Mouse (Mus musculus): ENCODE data around the gene H2-Oa. TPM values are rescaled to one million over a fixed set of nuclear protein-coding genes. Genes with fewer than 3 reads are reported as not detected.

Gene H2-Oa
- polyA plus RNA-seq, 1 experiment = not detected

DNA sequence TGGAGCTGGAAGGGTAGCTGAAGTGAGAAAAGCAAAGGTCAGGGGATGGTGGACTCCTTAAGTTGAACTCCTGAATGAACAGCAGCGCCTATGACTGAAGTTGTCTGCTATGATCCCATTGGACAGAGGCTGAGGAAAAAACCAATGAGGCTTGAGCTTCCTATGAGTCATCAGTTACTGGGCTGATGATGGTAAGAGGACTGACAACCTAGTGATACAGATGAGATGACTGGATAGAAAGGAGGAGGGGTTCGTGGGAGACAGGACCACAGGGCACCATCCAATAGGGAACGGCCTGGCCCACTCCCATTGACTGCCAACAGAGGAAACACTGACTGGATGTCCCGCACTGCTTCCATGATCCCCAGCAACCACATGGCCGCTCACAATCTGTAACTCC lies 12.5 kb upstream of the H2-Oa start:
- Histone ChIP-seq H3K27ac (ENCODE audit: insufficient read depth, low read length) (no peak overlapping the region), H3K4me3 (ENCODE audit: insufficient read depth, low read length) (no peak overlapping the region), H3K4me1 (ENCODE audit: control insufficient read depth, insufficient read depth, low read length) (no peaks in the 10 kb centered on the region; the same call in 1 of the 2 replicates)
- TF ChIP-seq CTCF (IDR thresholded peaks at IDR 0.05; ENCODE audit: borderline replicate concordance, insufficient read depth, low read length) (no peak), POLR2A (IDR thresholded peaks at IDR 0.05; ENCODE audit: low read depth, low read length) (no peak)

DNA sequence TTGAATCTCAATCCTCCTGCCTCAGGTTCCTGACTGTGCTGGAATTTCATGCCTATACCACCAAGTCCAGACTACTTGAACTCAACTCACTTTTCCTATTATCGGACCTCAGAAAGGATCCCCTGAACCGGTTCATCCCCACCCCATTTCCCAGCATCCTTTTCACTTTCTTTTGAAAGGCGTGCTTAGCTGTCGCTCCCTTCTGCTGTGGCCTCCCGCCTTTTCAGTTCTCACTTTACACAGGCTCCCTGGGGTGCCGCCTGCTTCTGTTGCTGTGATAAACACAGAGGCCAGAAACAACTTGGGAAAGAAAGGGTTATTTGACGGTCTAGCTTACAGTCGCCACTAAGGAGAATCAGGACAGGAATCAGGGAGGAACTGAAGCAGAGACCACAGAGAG lies 9.0 kb upstream of the H2-Oa start:
- Histone ChIP-seq H3K27ac (ENCODE audit: insufficient read depth, low read length) (no peak overlapping the region), H3K4me1 (ENCODE audit: control insufficient read depth, insufficient read depth, low read length) (no peaks in the 10 kb centered on the region), H3K4me3 (ENCODE audit: insufficient read depth, low read length) (no peak overlapping the region)
- TF ChIP-seq CTCF (IDR thresholded peaks at IDR 0.05; ENCODE audit: borderline replicate concordance, insufficient read depth, low read length) (no peak), POLR2A (IDR thresholded peaks at IDR 0.05; ENCODE audit: low read depth, low read length) (no peak)

DNA sequence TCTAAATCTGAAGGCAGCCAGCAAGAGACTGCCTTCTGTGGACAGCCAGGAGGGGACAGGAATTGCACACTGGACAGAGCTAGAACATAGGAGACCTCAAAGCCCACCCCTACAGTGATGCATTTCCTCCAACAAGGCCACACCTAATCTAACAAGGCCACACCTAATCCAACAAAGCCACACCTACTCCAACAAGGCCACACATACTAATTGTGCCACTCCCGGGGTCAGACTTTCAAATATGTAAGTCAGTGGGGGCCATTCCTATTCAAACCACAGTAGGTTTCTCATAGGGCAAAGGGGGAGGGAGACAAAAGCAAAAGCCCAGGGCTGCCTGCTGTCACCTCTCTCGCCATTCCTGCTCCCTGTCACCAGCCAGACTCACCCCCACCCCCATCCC lies 4.8 kb upstream of the H2-Oa start:
- no peak overlapping the region for H3K4me3 ChIP-seq (ENCODE audit: insufficient read depth, low read length)
- no peaks in the 10 kb centered on the region for H3K4me1 ChIP-seq (ENCODE audit: control insufficient read depth, insufficient read depth, low read length)
- no peak overlapping the region for H3K27ac ChIP-seq (ENCODE audit: insufficient read depth, low read length)
- TF ChIP-seq CTCF (IDR thresholded peaks at IDR 0.05; ENCODE audit: borderline replicate concordance, insufficient read depth, low read length) (no peak), POLR2A (IDR thresholded peaks at IDR 0.05; ENCODE audit: low read depth, low read length) (no peak)

DNA sequence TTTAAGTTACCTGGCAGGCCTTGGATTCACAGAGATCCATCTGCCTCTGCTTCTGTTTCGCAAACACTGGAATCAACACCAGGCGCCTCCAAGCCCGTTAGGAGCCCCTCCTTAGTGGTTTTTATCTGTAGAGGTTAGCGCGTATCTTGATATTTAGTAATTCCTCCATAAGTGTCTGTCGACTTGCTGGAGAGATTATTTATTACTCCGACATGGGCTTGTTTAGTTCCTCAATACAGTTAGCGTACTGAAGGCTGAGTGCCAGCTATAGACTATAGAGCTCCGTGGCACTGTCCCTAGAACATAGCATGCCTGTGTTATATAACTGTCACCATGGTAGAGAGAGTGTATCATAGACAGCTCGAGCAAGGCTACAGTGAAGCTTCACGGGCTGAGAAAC lies 4.0 kb upstream of the H2-Oa start:
- H3K4me3 ChIP-seq (ENCODE audit: insufficient read depth, low read length) = no peak overlapping the region
- no peaks in the 10 kb centered on the region for H3K4me1 ChIP-seq (ENCODE audit: control insufficient read depth, insufficient read depth, low read length)
- TF ChIP-seq CTCF (IDR thresholded peaks at IDR 0.05; ENCODE audit: borderline replicate concordance, insufficient read depth, low read length) (no peak), POLR2A (IDR thresholded peaks at IDR 0.05; ENCODE audit: low read depth, low read length) (no peak)
- H3K27ac ChIP-seq (ENCODE audit: insufficient read depth, low read length) = no peak overlapping the region

DNA sequence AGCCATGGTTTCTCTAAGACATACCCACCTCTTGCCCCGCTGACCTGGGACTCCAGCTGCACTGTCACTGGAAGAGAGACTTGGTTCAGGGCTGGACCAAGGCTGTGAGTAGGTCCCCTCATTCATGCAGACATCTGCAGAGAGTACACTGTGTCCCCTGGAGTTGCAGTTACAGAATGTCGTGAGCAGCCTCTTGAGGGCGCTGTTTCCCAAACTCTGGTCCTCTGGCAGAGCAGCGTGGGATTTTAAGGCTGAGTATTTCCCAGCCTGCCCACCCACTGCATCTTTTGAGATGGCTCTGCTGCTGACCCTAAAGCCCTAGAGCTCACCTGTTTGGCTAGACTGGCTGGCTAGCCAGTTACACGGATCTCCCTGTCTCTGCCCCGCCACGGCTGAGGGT lies 1.2 kb upstream of the H2-Oa start:
- Histone ChIP-seq H3K27ac (ENCODE audit: insufficient read depth, low read length) (no peak overlapping the region), H3K4me3 (ENCODE audit: insufficient read depth, low read length) (no peak overlapping the region), H3K4me1 (ENCODE audit: control insufficient read depth, insufficient read depth, low read length) (no peaks in the 10 kb centered on the region)
- TF ChIP-seq POLR2A (IDR thresholded peaks at IDR 0.05; ENCODE audit: low read depth, low read length) (no peak), CTCF (IDR thresholded peaks at IDR 0.05; ENCODE audit: borderline replicate concordance, insufficient read depth, low read length) (no peak)

DNA sequence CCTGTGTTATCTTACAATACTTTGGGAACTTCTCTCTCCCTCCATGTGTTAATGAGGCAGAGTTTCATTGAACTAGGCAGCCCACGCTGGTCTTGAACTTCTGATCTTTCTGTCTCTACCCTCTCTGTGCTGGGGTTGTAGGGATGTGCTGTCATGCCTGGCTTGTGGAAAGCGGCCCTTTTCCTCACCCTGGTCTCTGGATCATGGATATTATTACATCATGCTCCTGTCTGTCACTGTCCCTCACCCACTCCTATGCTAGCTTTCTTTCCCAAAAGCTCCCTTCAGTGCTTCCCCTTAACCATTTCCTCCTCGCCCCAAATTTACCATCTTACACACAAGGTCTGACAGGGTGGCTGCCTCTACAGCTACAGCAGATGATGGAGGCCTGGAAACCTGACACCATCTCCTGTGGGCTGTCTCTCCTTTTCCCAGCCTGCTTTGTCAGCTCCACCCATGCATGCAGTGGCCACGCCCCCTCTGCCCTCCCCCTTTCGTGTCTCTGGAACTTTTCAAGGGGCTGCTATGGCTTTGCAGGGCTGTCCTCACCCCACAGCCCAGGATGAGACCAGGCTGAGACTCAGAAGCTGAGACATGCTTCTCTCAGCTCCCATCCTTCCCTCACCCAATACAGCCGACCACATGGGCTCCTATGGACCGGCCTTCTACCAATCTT lies 1.2 kb downstream of the H2-Oa start:
- no peak for TF ChIP-seq CTCF (IDR thresholded peaks at IDR 0.05; ENCODE audit: borderline replicate concordance, insufficient read depth, low read length)
- Histone ChIP-seq H3K4me1 (ENCODE audit: control insufficient read depth, insufficient read depth, low read length) (no peaks in the 10 kb centered on the region), H3K4me3 (ENCODE audit: insufficient read depth, low read length) (no peak overlapping the region), H3K27ac (ENCODE audit: insufficient read depth, low read length) (no peak overlapping the region)

DNA sequence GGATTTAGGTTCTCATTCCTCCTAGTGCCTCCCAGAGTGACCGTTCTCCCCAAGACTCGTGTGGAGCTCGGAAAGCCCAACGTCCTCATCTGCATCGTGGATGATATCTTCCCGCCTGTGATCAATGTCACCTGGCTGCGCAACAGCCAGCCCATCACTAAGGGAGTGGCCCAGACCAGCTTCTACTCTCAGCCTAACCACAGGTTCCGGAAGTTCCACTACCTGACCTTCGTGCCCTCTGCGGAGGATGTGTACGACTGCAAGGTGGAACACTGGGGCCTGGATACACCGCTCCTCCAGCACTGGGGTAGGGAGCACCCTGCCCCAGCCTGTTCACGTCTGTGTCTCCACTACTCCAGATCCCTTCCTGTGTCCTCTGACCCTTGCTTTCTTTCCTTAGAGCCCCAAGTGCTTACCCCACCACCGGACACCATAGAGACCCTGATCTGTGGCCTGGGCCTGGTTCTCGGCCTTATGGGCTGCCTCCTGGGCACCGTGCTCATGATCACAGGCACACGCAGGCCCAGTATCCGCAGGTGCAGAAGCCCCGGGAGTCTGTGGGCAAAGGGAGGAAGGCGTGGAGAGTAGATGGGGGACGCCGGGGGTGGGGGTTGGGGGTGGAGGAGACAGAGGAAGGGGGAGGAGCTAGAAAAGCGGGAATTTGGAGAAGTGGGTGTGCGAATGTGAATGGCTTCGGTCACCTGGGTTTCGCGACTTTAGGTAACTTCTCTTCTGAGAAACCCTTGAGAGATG lies 2.3 kb downstream of the H2-Oa start:
- TF ChIP-seq POLR2A (IDR thresholded peaks at IDR 0.05; ENCODE audit: low read depth, low read length) (no peak), CTCF (IDR thresholded peaks at IDR 0.05; ENCODE audit: borderline replicate concordance, insufficient read depth, low read length) (no peak)
- Histone ChIP-seq H3K4me1 (ENCODE audit: control insufficient read depth, insufficient read depth, low read length) (no peaks in the 10 kb centered on the region), H3K27ac (ENCODE audit: insufficient read depth, low read length) (no peak overlapping the region), H3K4me3 (ENCODE audit: insufficient read depth, low read length) (no peak overlapping the region)

DNA sequence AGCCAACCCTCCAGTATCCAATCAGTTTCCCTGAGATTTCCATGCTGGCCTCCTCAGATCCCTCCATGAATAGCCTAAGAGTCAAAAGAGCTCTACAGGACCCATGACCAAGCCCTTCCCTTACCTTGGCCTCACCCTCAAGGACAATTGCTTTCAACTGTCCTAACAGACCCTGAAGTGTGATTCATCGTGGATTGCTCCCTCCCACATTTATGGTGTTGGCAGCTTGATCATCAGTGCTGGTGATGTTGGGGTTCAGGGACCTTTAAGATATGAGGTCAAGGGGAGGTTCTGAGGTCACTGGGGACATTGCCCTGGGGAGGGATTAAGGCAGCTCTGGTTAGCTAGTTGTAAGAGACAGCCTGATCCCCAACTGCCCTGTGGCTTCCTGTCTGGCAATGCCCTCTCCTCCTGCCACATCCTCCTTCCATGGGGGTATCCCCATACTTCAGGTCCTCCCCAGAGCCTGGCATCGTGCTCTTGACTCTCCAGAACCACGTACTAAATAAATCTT lies 4.4 kb downstream of the H2-Oa start:
- no peak overlapping the region for H3K27ac ChIP-seq (ENCODE audit: insufficient read depth, low read length)
- TF ChIP-seq POLR2A (IDR thresholded peaks at IDR 0.05; ENCODE audit: low read depth, low read length) = no peak
- TF ChIP-seq CTCF (IDR thresholded peaks at IDR 0.05; ENCODE audit: borderline replicate concordance, insufficient read depth, low read length) = no peak
- no peaks in the 10 kb centered on the region for H3K4me1 ChIP-seq (ENCODE audit: control insufficient read depth, insufficient read depth, low read length)
- no peak overlapping the region for H3K4me3 ChIP-seq (ENCODE audit: insufficient read depth, low read length)

DNA sequence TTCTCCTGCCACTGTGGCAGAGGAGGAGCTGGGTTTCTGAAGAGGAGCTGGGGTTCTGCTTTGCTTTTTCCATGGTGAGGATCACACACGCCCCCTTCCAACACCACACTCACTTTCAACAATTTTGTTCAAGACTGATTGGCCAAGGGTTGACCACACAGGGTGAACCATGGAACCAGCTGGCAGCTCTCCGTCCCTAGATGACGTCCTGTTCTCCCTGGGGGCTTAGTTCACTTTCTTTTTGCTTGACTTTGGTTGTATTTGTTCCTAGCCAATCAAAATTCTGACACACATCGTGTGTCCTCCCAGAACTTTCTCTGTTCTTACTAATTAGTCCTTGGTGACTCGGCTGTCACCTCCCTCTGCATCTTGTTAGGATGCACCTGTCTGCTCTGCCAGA lies 5.1 kb downstream of the H2-Oa start:
- TF ChIP-seq CTCF (IDR thresholded peaks at IDR 0.05; ENCODE audit: borderline replicate concordance, insufficient read depth, low read length) = no peak
- no peak for TF ChIP-seq POLR2A (IDR thresholded peaks at IDR 0.05; ENCODE audit: low read depth, low read length)
- no peak overlapping the region for H3K27ac ChIP-seq (ENCODE audit: insufficient read depth, low read length)
- H3K4me3 ChIP-seq (ENCODE audit: insufficient read depth, low read length) = no peak overlapping the region
- H3K4me1 ChIP-seq (ENCODE audit: control insufficient read depth, insufficient read depth, low read length) = no peaks in the 10 kb centered on the region
